Mouse (Mus musculus): ENCODE measurements around the gene Rhob. TPM values are rescaled to one million over a fixed set of nuclear protein-coding genes. Genes with fewer than 3 reads are reported as not detected.

The Rhob gene
- polyA plus RNA-seq, 1 experiment from 2014 or later = 32.9 TPM

- Histone ChIP-seq H3K4me2 (replicated peaks; ENCODE audit: low read depth) (no peak overlapping the region), H3K9ac (ENCODE audit: low read length) (no peak overlapping the region), H3K36me3 (ENCODE audit: control insufficient read depth, insufficient read depth, low read length) (no peaks in the 10 kb centered on the region), H3K27me3 (ENCODE audit: control insufficient read depth, insufficient read depth, low read length) (no peaks in the 10 kb centered on the region), H3K4me3 (ENCODE audit: low read depth, low read length) (no peak overlapping the region), H3K9me3 (ENCODE audit: control insufficient read depth, low read length) (no peaks in the 10 kb centered on the region), H3K4me1 (replicated peaks; ENCODE audit: control insufficient read depth, insufficient read depth) (peaks cover 4% of the 10 kb centered on the region), H3K27ac (replicated peaks) (no peak overlapping the region)
- no peak for TF ChIP-seq CTCF (IDR thresholded peaks at IDR 0.05; ENCODE audit: low read depth)
- no peak for TF ChIP-seq EP300 (optimal IDR thresholded peaks at IDR 0.05)
- 59% methylated on average over 7 of the region's 7 CpGs for WGBS
- ATAC-seq (ENCODE audit: low FRiP score, low TSS enrichment) (no peak), DNase-seq (ENCODE audit: low spot score) (peak; percentile 39)
These were observed 27.0 kb downstream of the Rhob start for GRCm38 (mm10) chr12:8472591-8473358.

DNA sequence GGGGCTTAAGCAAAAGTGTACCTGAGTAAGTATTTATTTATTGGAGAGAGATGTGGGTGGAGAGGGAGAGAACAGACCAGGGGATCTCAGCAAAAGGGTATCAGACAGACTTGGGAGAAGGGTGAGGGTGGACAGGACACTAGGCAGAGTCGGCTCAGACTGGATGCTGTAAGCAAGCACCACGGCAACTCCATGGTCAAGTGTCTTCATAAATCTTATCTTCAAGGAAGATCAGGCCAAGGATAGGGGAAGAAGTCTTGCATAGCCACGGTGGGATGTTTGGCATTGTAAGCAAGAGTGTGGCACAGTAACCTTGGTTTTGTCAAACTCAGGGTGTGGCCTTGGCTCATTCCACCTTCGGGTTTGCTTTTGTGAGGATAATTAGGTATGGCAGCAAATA, 27.8 kb downstream of the Rhob start:
- Histone ChIP-seq H3K27ac (replicated peaks) (no peak overlapping the region), H3K9me3 (ENCODE audit: control insufficient read depth, low read length) (no peaks in the 10 kb centered on the region), H3K9ac (ENCODE audit: low read length) (no peak overlapping the region), H3K27me3 (ENCODE audit: control insufficient read depth, insufficient read depth, low read length) (no peaks in the 10 kb centered on the region), H3K4me3 (ENCODE audit: low read depth, low read length) (no peak overlapping the region), H3K36me3 (ENCODE audit: control insufficient read depth, insufficient read depth, low read length) (no peaks in the 10 kb centered on the region), H3K4me1 (replicated peaks; ENCODE audit: control insufficient read depth, insufficient read depth) (peaks cover 4% of the 10 kb centered on the region), H3K4me2 (replicated peaks; ENCODE audit: low read depth) (no peak overlapping the region)
- DNase-seq (ENCODE audit: low spot score) (no peak), ATAC-seq (ENCODE audit: low FRiP score, low TSS enrichment) (no peak)
- TF ChIP-seq CTCF (IDR thresholded peaks at IDR 0.05; ENCODE audit: low read depth) (no peak), EP300 (optimal IDR thresholded peaks at IDR 0.05) (no peak)
- WGBS = 60% methylated on average over 4 of the region's 4 CpGs

DNA sequence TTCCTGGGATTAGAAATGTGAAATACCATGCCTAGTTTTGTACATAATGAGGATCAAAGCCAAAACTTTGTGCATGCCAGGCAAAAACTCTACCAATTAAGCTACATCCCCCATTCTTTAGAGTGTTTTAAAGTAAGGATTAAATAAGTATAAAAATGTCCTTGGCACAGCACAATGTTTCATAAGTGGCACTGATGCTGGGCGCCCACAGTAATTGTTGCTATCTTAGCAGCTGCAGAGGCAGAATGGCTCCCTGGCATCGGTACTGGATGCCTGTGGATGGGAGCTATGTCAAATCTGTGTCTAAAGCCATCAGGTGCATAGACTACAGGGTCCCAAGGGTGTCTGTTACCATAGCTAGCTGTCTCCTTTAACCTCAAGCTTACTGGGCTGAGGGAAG, 28.8 kb downstream of the Rhob start:
- Histone ChIP-seq H3K4me2 (replicated peaks; ENCODE audit: low read depth) (no peak overlapping the region), H3K36me3 (ENCODE audit: control insufficient read depth, insufficient read depth, low read length) (no peaks in the 10 kb centered on the region), H3K9ac (ENCODE audit: low read length) (no peak overlapping the region), H3K9me3 (ENCODE audit: control insufficient read depth, low read length) (no peaks in the 10 kb centered on the region), H3K4me1 (replicated peaks; ENCODE audit: control insufficient read depth, insufficient read depth) (peaks cover 2% of the 10 kb centered on the region), H3K27ac (replicated peaks) (no peak overlapping the region), H3K4me3 (ENCODE audit: low read depth, low read length) (no peak overlapping the region), H3K27me3 (ENCODE audit: control insufficient read depth, insufficient read depth, low read length) (no peaks in the 10 kb centered on the region)
- no peak for TF ChIP-seq EP300 (optimal IDR thresholded peaks at IDR 0.05)
- no peak for TF ChIP-seq CTCF (IDR thresholded peaks at IDR 0.05; ENCODE audit: low read depth)
- DNase-seq (ENCODE audit: low spot score) (no peak), ATAC-seq (ENCODE audit: low FRiP score, low TSS enrichment) (no peak)
- 82% methylated on average over 2 of the region's 2 CpGs for WGBS

DNA sequence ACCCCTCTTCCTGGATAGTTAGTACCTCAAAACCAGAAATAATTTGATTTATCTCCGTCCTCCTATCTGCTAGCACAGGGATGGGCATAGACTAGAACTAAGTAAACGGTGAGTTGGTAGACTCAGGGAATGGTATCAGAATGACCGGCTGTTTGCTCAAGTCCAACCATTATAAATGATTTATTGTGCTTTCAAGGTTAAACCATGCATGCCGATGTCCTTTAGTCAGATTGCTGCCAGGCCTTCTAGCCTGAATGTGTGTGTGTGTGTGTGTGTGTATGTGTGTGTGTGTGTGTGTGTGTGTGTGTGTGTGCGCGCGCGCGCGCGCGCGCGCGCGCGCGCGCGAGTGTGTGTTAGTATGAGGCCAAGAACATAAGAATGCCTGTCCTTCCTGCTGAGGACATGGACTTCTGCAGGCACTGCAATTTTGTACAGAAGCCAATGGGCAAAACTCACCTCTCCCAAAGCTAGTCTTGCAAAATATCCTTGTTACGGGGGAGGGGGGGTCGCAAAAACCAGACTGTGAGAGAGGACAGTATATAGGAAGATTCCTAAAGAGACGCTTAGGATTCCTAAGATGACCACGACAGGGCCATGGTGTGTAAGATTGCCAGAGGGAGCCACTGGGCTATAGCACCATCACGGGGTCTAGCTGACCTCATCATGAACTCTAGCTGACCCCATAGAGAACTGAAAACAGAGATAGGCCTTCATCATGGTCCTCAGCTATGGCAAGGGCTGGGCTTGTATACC, 29.9 kb downstream of the Rhob start:
- DNase-seq (ENCODE audit: low spot score) (no peak), ATAC-seq (ENCODE audit: low FRiP score, low TSS enrichment) (peak; percentile 50; the same call in 1 of the 2 replicates)
- Histone ChIP-seq H3K9me3 (ENCODE audit: control insufficient read depth, low read length) (no peaks in the 10 kb centered on the region), H3K36me3 (ENCODE audit: control insufficient read depth, insufficient read depth, low read length) (no peaks in the 10 kb centered on the region), H3K4me2 (replicated peaks; ENCODE audit: low read depth) (no peak overlapping the region), H3K27me3 (ENCODE audit: control insufficient read depth, insufficient read depth, low read length) (no peaks in the 10 kb centered on the region), H3K4me3 (ENCODE audit: low read depth, low read length) (no peak overlapping the region), H3K4me1 (replicated peaks; ENCODE audit: control insufficient read depth, insufficient read depth) (peaks cover 2% of the 10 kb centered on the region; the same call in 1 of the 2 replicates), H3K27ac (replicated peaks) (no peak overlapping the region), H3K9ac (ENCODE audit: low read length) (no peak overlapping the region)
- WGBS = 78% methylated on average over 25 of the region's 25 CpGs
- TF ChIP-seq CTCF (IDR thresholded peaks at IDR 0.05; ENCODE audit: low read depth) (no peak), EP300 (optimal IDR thresholded peaks at IDR 0.05) (no peak)

DNA sequence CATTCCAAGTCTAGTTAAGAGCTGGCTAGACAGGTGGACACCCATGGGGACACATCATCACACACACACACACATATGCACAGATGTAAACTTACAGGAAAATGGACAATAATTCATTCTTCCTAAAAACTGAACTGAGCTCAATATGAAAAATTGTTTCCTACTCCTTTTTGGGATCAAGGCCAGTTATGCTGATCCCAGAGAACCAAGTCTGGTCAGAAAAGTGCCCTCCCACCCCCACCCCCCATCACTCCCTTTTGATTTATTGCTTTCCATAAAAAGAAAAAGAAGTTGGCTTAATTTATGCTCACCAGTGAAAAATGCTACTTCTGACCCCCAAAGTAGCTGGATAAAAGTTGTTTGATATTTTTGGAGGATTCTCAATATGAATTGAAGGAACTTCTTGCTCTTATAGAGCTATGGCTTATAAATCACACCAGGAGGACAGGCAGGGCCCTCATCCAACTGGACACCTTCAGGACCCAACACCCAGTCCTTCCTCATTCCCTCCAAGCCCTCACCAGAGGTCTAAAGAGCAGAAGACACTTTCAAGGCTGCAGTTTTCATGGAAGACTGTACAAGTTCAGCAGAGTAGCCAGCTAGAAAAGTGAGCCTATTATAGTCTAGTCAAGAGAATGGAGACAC, 31.5 kb downstream of the Rhob start:
- DNase-seq (ENCODE audit: low spot score) (no peak), ATAC-seq (ENCODE audit: low FRiP score, low TSS enrichment) (no peak)
- Histone ChIP-seq H3K9ac (ENCODE audit: low read length) (no peak overlapping the region), H3K4me1 (replicated peaks; ENCODE audit: control insufficient read depth, insufficient read depth) (peaks cover 2% of the 10 kb centered on the region; the same call in 1 of the 2 replicates), H3K9me3 (ENCODE audit: control insufficient read depth, low read length) (no peaks in the 10 kb centered on the region), H3K4me3 (ENCODE audit: low read depth, low read length) (no peak overlapping the region), H3K36me3 (ENCODE audit: control insufficient read depth, insufficient read depth, low read length) (no peaks in the 10 kb centered on the region), H3K27ac (replicated peaks) (no peak overlapping the region), H3K4me2 (replicated peaks; ENCODE audit: low read depth) (no peak overlapping the region), H3K27me3 (ENCODE audit: control insufficient read depth, insufficient read depth, low read length) (no peaks in the 10 kb centered on the region)
- TF ChIP-seq EP300 (optimal IDR thresholded peaks at IDR 0.05) (no peak), CTCF (IDR thresholded peaks at IDR 0.05; ENCODE audit: low read depth) (no peak)
